Mouse (Mus musculus) C2C12 (cell line): Measurements from ENCODE around the gene Afg3l1. TPM values are rescaled to one million over a fixed set of nuclear protein-coding genes. Genes with fewer than 3 reads are reported as not detected.
"Not testable (repeated sequence)": the region's sequence is repeated elsewhere in the genome, so short reads cannot be mapped to it uniquely, and the experiment has no call there.

Source experiments
- H3K27me3 ChIP-seq: one replicate; pipeline ENCODE4 v1.6.1; 2011; ENCODE audit not compliant: control insufficient read depth, insufficient read depth, insufficient read length
- H3K36me3 ChIP-seq: one replicate; pipeline ENCODE4 v1.6.1; 2011; ENCODE audit not compliant: control insufficient read depth, insufficient read depth
- H3K4me3 ChIP-seq: one replicate; pipeline ENCODE4 v1.5.1; 2011; ENCODE audit warnings: mild to moderate bottlenecking, control low read depth; ENCODE audit not compliant: poor library complexity, insufficient read depth, severe bottlenecking
- H3K79me2 ChIP-seq: one replicate; pipeline ENCODE4 v1.6.1; 2011; ENCODE audit not compliant: control insufficient read depth, insufficient read depth
- H3K79me3 ChIP-seq: one replicate; pipeline ENCODE4 v1.6.1; 2011; ENCODE audit warnings: low read depth, control low read depth
- H3ac ChIP-seq: one replicate; pipeline ENCODE3; 2011; ENCODE audit warnings: low read depth; ENCODE audit not compliant: control insufficient read depth, insufficient read length
- CEBPB ChIP-seq: IDR thresholded peaks from one replicate; pipeline ENCODE4 v1.6.1; 2011; ENCODE audit warnings: low read depth, mild to moderate bottlenecking, control low read depth, moderate library complexity
- CTCF ChIP-seq: IDR thresholded peaks from one replicate; pipeline ENCODE4 v1.5.1; 2011; ENCODE audit not compliant: control insufficient read depth, insufficient read depth, insufficient read length
- FOSL1 ChIP-seq: IDR thresholded peaks from one replicate; pipeline ENCODE4 v1.8.0; 2011; ENCODE audit warnings: mild to moderate bottlenecking, low read length; ENCODE audit not compliant: poor library complexity, insufficient read depth, severe bottlenecking
- MAX ChIP-seq: IDR thresholded peaks from one replicate; pipeline ENCODE4 v1.6.1; 2011; ENCODE audit warnings: mild to moderate bottlenecking, control low read depth
- MYOD1 ChIP-seq: IDR thresholded peaks from one replicate; pipeline ENCODE4 v1.6.1; 2011; ENCODE audit warnings: low read depth; ENCODE audit not compliant: control insufficient read depth, insufficient read length
- MYOG ChIP-seq: IDR thresholded peaks from one replicate; pipeline ENCODE4 v1.6.1; 2011; ENCODE audit not compliant: control insufficient read depth, insufficient read length; ENCODE audit errors: extremely low read depth
- USF1 ChIP-seq: IDR thresholded peaks from one replicate; pipeline ENCODE4 v1.6.1; 2011; ENCODE audit warnings: low read depth, mild to moderate bottlenecking, control low read depth, moderate library complexity
- polyA plus RNA-seq: library from polyadenylated mRNA; unstranded; fragments of >200 nt; fragmentation: generic; extraction: Trizol; gene quantifications from one replicate; pipeline ENCODE4 v1.2.1, GENCODE M21; 2012; ENCODE audit warnings: missing spikeins

The Afg3l1 gene
- polyA plus RNA-seq, 1 experiment = 35.9 TPM

DNA sequence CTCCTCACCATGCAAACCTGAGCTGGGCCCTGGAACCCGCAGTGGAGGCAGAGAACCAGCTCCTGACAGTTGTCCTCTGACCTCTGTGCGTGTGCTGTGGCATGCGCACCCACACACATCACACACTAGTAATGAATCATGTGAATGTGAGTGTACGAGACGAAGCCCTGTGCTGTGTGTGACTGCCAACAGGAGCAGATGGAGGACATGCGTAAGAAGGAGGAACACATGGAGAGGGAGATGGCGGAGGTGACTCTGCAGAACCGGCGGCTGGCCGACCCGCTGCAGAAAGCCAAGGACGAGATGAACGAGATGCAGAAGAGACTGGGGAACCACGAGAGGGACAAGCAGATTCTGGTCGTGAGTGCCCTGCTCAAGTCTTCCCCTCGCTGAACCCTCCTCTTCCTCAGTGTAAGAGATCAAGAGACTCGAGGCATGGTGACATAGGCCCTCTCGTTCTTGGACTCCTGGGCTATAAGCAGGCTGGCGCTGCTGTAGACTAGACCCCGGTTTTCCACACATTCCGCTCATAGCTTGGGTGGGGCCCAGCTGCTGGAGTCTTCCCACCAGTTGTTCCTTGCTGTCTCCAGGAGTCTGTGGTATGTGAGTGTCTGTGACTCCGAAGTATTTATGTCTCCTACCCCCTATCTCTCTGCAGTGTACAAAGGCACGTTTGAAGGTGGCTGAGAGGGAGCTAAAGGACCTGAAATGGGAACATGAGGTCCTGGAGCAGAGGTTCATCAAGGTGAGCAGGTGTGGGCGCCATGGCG lies 50.2 kb downstream of the Afg3l1 start:
- H3K27me3 ChIP-seq = no peaks in the 10 kb centered on the region
- H3K4me3 ChIP-seq = no peak overlapping the region
- H3K36me3 ChIP-seq = peaks cover 94% of the 10 kb centered on the region
- H3K79me3 ChIP-seq = no peaks in the 10 kb centered on the region
- H3K79me2 ChIP-seq = no peaks in the 10 kb centered on the region
- no peak overlapping the region for H3ac ChIP-seq
- TF ChIP-seq MYOD1 (no peak), USF1 (no peak), MAX (no peak), MYOG (no peak), CTCF (no peak), CEBPB (no peak), FOSL1 (no peak)

GRCm38 (mm10) chr8:123536242-123536989 lies 58.7 kb downstream of the Afg3l1 start:
- H3K36me3 ChIP-seq = peaks cover 35% of the 10 kb centered on the region
- no peaks in the 10 kb centered on the region for H3K27me3 ChIP-seq
- H3K4me3 ChIP-seq = no peak overlapping the region
- no peak overlapping the region for H3ac ChIP-seq
- H3K79me2 ChIP-seq = no peaks in the 10 kb centered on the region
- no peaks in the 10 kb centered on the region for H3K79me3 ChIP-seq
- TF ChIP-seq CTCF = no peak
- no peak for TF ChIP-seq CEBPB
- TF ChIP-seq MAX = no peak
- no peak for TF ChIP-seq MYOD1
- TF ChIP-seq FOSL1 = no peak
- no peak for TF ChIP-seq USF1
- no peak for TF ChIP-seq MYOG

DNA sequence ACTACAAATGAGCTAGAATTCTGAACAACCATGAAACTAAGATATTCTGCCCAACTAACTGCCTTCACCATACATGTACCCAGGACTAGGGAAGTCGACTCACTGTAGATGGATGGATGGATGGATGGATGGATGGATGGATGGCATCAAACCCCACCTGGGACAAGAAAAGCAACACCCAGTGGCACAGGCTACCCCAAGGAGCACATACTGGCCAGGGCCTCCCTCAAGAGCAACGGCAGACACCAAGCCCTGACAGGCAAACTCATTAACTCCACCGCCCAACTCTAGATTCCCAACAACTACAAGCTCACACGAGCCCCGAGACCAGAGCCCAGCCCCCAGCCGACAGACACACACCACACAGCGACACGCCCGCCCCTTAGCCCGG lies 59.3 kb downstream of the Afg3l1 start:
- Histone ChIP-seq H3K27me3 (no peaks in the 10 kb centered on the region), H3ac (no peak overlapping the region), H3K79me3 (no peaks in the 10 kb centered on the region), H3K36me3 (peaks cover 29% of the 10 kb centered on the region), H3K79me2 (no peaks in the 10 kb centered on the region), H3K4me3 (no peak overlapping the region)
- TF ChIP-seq CEBPB (no peak), MAX (no peak), USF1 (no peak), CTCF (no peak), MYOG (no peak), MYOD1 (no peak)

DNA sequence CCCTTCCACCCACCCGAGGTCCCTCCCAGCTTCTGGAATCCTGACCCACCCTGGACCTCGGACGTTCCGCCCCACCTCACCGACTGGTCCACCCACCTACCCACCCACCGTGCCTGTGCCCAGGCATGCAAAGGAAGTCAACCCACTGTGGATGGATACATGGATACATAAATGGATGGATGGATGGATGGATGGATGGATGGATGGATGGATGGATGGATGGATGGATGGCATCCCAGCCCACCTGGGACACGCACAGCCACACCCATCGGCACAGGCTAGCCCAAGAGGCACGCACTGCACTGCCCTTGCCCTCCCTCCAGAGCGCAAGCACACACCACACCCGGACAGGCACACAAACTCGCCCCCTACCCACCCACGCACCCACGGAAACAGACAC lies 59.9 kb downstream of the Afg3l1 start:
- not testable (repeated sequence) for H3K79me2 ChIP-seq, H3K79me3 ChIP-seq, H3ac ChIP-seq, H3K4me3 ChIP-seq, H3K27me3 ChIP-seq
- peaks cover 22% of the 10 kb centered on the region for H3K36me3 ChIP-seq

Other genes starting within 250 kb of the Afg3l1 start
- 0.89 TPM for gene Spata2l, start 241.7 kb upstream of the Afg3l1 start, polyA plus RNA-seq
- gene Zfp276, start 223.7 kb upstream of the Afg3l1 start, polyA plus RNA-seq = 10.6 TPM
- gene Vps9d1, start 223.6 kb upstream of the Afg3l1 start, polyA plus RNA-seq = 8.5 TPM
- gene Fanca, start 159.3 kb upstream of the Afg3l1 start, polyA plus RNA-seq = 14.0 TPM
- gene Spire2, start 145.2 kb upstream of the Afg3l1 start, polyA plus RNA-seq = 5.1 TPM
- gene Tcf25, start 104.2 kb upstream of the Afg3l1 start, polyA plus RNA-seq = 128 TPM
- gene Mc1r, start 70.8 kb upstream of the Afg3l1 start, polyA plus RNA-seq = 0.01 TPM
- 140 TPM for gene Tubb3, start 66.5 kb upstream of the Afg3l1 start, polyA plus RNA-seq
- 23.9 TPM for gene Def8, start 54.4 kb upstream of the Afg3l1 start, polyA plus RNA-seq
- gene Dbndd1, start 37.6 kb downstream of the Afg3l1 start, polyA plus RNA-seq = 1.5 TPM
- 29.8 TPM for gene Gas8, start 40.9 kb downstream of the Afg3l1 start, polyA plus RNA-seq
- gene Rhou, start 176.0 kb downstream of the Afg3l1 start, polyA plus RNA-seq = 22.7 TPM